Mouse (Mus musculus) liver, adult 2 months (tissue): ENCODE measurements at regions not wholly inside any gene's neighbourhood (a gene's known extent, or its start where the extent isn't known, plus 50 kb on each side); places are given as distances from the start of the nearest gene placed in this dataset.
A peak's percentile ranks its signal among the peaks of the same experiment; 100 is the strongest.

Experiments used
- DNase-seq: peaks from one replicate; pipeline ENCODE4 v3.0.0-alpha.2; 2011; ENCODE audit warnings: low read depth, low spot score; ENCODE audit errors: extremely low read depth
- H3K27ac ChIP-seq: fragments of 200-500 bp; replicated peaks from 2 replicates; pipeline ENCODE4 v1.5.1; 2012; ENCODE audit warnings: low read depth, mild to moderate bottlenecking, control low read depth, inconsistent platforms, low read length; ENCODE audit not compliant: insufficient read depth
- H3K27me3 ChIP-seq: fragments of 200-500 bp; 2 replicates; pipeline ENCODE4 v1.6.1; 2012; ENCODE audit warnings: mild to moderate bottlenecking, moderate library complexity, low read length, inconsistent platforms; ENCODE audit not compliant: control insufficient read depth, insufficient read depth
- H3K36me3 ChIP-seq: fragments of 200-500 bp; 2 replicates; pipeline ENCODE4 v1.6.1; 2012; ENCODE audit warnings: low read length, inconsistent platforms; ENCODE audit not compliant: control insufficient read depth, insufficient read depth
- H3K4me1 ChIP-seq: fragments of 200-500 bp; 2 replicates; pipeline ENCODE4 v1.6.1; 2011; ENCODE audit warnings: low read length; ENCODE audit not compliant: control insufficient read depth, insufficient read depth
- H3K4me3 ChIP-seq: fragments of 200-500 bp; 2 replicates; pipeline ENCODE4 v1.5.1; 2011; ENCODE audit warnings: low read depth, mild to moderate bottlenecking, control low read depth, low read length, moderate library complexity; ENCODE audit not compliant: insufficient read depth
- H3K79me2 ChIP-seq: fragments of 200-500 bp; 2 replicates; pipeline ENCODE4 v1.6.1; 2012; ENCODE audit warnings: inconsistent platforms, mild to moderate bottlenecking, low read length, moderate library complexity; ENCODE audit not compliant: control insufficient read depth, insufficient read depth
- H3K9ac ChIP-seq: fragments of 200-500 bp; 2 replicates; pipeline ENCODE4 v1.6.1; 2012; ENCODE audit warnings: low read depth, mild to moderate bottlenecking, control low read depth, inconsistent platforms, low read length
- CTCF ChIP-seq: fragments of 200-500 bp; IDR thresholded peaks from 2 replicates; pipeline ENCODE4 v1.5.1; 2011; ENCODE audit warnings: low read depth, low read length, control low read depth
- POLR2A ChIP-seq: fragments of 200-500 bp; IDR thresholded peaks from 2 replicates; pipeline ENCODE4 v1.6.1; 2011; ENCODE audit warnings: low read length, control low read depth; ENCODE audit not compliant: insufficient read depth; ENCODE audit errors: extremely low read depth
- WGBS: fragments of 180-500 bp; shearing (Covaris S2); methylation state at CpG from one replicate; pipeline ENCODE4 v1.1.7; 2018; 5-methylcytosine and 5-hydroxymethylcytosine counted together

- no peak for DNase-seq
- no peak overlapping the region for H3K27ac ChIP-seq
- TF ChIP-seq POLR2A = no peak
- no peaks in the 10 kb centered on the region for H3K27me3 ChIP-seq
- no peaks in the 10 kb centered on the region for H3K4me1 ChIP-seq
- no peak overlapping the region for H3K9ac ChIP-seq
- no peaks in the 10 kb centered on the region for H3K36me3 ChIP-seq
- no peaks in the 10 kb centered on the region for H3K79me2 ChIP-seq
- H3K4me3 ChIP-seq = no peak overlapping the region
- 90% methylated on average over 16 of the region's 16 CpGs for WGBS
These were observed 81.2 kb upstream of the Mmadhc start for GRCm38 (mm10) chr2:50377609-50378413.

GRCm38 (mm10) chr2:50373626-50374025 is 77.0 kb upstream of the Mmadhc start:
- no peak overlapping the region for H3K9ac ChIP-seq
- no peaks in the 10 kb centered on the region for H3K36me3 ChIP-seq
- 8% methylated on average over 2 of the region's 2 CpGs for WGBS
- H3K79me2 ChIP-seq = no peaks in the 10 kb centered on the region
- TF ChIP-seq CTCF = no peak
- no peak for TF ChIP-seq POLR2A
- H3K27me3 ChIP-seq = no peaks in the 10 kb centered on the region
- H3K4me3 ChIP-seq = no peak overlapping the region
- H3K4me1 ChIP-seq = no peaks in the 10 kb centered on the region
- peak; percentile 59 for DNase-seq
- H3K27ac ChIP-seq = no peak overlapping the region

- TF ChIP-seq POLR2A (no peak), CTCF (no peak)
- H3K4me3 ChIP-seq = no peak overlapping the region
- 93% methylated on average over 7 of the region's 7 CpGs for WGBS
- H3K4me1 ChIP-seq = no peaks in the 10 kb centered on the region
- H3K27me3 ChIP-seq = no peaks in the 10 kb centered on the region
- H3K36me3 ChIP-seq = no peaks in the 10 kb centered on the region
- no peak for DNase-seq
- H3K9ac ChIP-seq = no peak overlapping the region
- no peak overlapping the region for H3K27ac ChIP-seq
- H3K79me2 ChIP-seq = no peaks in the 10 kb centered on the region
These were observed 76.4 kb upstream of the Mmadhc start for GRCm38 (mm10) chr2:50373006-50373405.

- TF ChIP-seq CTCF (no peak), POLR2A (no peak)
- H3K79me2 ChIP-seq = no peaks in the 10 kb centered on the region
- H3K36me3 ChIP-seq = no peaks in the 10 kb centered on the region
- H3K4me1 ChIP-seq = no peaks in the 10 kb centered on the region
- WGBS = 92% methylated on average over 4 of the region's 4 CpGs
- H3K27ac ChIP-seq = no peak overlapping the region
- no peak for DNase-seq
- no peak overlapping the region for H3K4me3 ChIP-seq
- H3K27me3 ChIP-seq = no peaks in the 10 kb centered on the region
- no peak overlapping the region for H3K9ac ChIP-seq
These were observed 72.2 kb upstream of the Mmadhc start for GRCm38 (mm10) chr2:50368831-50369230.

- Histone ChIP-seq H3K79me2 (no peaks in the 10 kb centered on the region), H3K4me3 (no peak overlapping the region), H3K4me1 (no peaks in the 10 kb centered on the region), H3K9ac (no peak overlapping the region), H3K27me3 (no peaks in the 10 kb centered on the region), H3K36me3 (no peaks in the 10 kb centered on the region), H3K27ac (no peak overlapping the region)
- TF ChIP-seq CTCF (no peak), POLR2A (no peak)
- 86% methylated on average over 6 of the region's 6 CpGs for WGBS
- DNase-seq = no peak
These were observed 71.8 kb upstream of the Mmadhc start for GRCm38 (mm10) chr2:50368351-50368750.

- Histone ChIP-seq H3K27ac (no peak overlapping the region), H3K79me2 (no peaks in the 10 kb centered on the region), H3K4me1 (no peaks in the 10 kb centered on the region), H3K9ac (no peak overlapping the region), H3K27me3 (no peaks in the 10 kb centered on the region), H3K4me3 (no peak overlapping the region), H3K36me3 (no peaks in the 10 kb centered on the region)
- DNase-seq = no peak
- no peak for TF ChIP-seq CTCF
- no peak for TF ChIP-seq POLR2A
- 93% methylated on average over 6 of the region's 6 CpGs for WGBS
These were observed 68.6 kb upstream of the Mmadhc start for GRCm38 (mm10) chr2:50365221-50365620.
